Mouse (Mus musculus): ENCODE measurements at regions not wholly inside any gene's neighbourhood (a gene's known extent, or its start where the extent isn't known, plus 50 kb on each side); places are given as distances from the start of the nearest gene placed in this dataset.
"Not testable (repeated sequence)": the region's sequence is repeated elsewhere in the genome, so short reads cannot be mapped to it uniquely, and the experiment has no call there.

DNA sequence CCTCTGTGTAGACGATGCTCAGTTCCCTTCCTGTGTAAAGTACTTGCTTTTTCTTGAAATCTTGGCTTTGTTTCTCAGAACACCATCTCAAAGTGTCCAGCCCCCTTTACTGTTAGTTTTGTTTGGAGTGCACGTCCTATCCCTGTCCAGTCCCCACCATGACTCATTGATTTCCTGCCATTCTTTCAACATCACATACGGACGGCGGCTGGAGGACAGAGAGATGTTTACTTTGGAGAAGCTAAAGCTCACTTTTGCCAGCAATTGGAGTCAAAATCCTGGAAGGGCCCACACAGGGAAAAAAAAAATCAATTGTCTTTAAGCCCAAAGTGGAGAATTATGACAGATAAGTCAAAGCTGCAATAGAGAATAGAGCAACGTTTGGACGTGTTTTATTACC is 51.8 kb downstream of the Gm5426 start:
- no peak for DNase-seq (ENCODE audit: low spot score in 2 of 2)

DNA sequence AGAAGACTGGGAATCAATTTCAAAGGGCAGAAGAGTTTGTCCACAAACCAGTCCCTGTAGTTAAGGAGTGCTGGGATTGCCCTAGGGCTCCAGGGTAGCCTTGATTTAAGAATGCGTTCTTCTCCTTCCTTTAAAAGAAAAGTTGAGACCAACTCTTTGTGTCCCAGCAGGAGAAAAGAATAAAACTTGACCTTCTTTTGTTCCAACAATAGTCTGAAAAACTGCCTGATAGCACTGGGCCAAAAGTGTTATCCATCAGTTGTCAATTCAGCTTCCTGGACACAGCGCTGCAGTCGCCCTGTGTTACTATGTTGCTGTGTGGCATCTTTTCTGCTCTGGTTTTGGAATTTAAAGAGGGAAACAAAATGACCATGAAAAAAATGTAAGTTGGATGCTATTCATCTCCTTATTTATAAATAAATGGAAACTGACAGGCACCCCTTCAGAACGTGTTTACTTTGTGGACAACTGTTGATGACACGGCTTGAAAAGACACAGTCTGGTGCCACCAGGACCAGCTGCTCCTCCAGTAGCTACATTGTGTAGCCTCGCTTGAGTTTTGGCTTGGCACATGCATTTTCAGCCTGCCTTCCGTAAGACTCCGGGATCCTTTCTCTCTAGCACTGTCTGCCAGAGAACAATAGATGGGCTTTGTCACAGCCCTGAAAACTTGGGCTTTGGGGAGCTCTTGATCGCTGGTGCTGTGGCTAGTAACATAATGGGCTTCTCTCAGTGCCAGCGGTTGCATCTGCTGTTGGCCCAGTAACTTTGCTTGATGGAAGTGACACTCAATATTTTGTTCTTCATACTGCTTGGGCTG is 54.0 kb downstream of the Gm5426 start:
- no peak for DNase-seq (ENCODE audit: low spot score in 2 of 2)

DNA sequence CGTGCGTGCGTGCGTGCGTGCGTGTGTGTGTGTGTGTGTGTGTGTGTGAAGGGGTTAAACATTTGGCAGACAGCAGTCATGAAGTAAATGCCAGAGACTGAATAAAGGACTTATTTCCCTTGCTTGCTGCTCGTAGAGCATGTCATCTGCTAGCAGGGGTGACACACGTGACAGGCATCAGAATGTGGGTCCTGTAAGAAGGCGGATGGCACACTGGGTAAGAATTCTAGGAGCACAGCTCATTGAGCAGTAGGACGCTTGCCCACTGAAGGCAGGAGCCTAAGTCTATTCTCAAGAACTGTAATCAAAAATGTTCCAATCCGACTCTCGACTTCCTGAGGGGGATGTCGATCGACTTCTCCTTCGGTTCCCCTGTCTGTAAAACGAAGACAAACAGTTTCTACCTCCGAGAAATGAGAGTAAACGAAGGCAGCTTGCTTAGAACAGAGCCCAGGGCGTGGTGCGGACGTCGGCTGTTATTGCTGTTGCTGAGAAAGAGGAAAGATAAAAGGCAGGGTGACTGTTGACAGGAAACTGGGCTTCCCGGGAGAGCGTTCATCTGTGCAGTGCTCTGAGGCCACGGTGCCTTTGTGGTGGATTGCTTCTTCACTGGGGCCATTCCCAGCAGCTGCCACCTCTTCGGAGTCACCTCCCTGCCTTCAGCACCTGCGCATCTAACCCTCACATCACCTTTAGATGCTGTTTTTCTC is 64.7 kb downstream of the Gm5426 start:
- no peak for DNase-seq (ENCODE audit: low spot score in 2 of 2)

DNA sequence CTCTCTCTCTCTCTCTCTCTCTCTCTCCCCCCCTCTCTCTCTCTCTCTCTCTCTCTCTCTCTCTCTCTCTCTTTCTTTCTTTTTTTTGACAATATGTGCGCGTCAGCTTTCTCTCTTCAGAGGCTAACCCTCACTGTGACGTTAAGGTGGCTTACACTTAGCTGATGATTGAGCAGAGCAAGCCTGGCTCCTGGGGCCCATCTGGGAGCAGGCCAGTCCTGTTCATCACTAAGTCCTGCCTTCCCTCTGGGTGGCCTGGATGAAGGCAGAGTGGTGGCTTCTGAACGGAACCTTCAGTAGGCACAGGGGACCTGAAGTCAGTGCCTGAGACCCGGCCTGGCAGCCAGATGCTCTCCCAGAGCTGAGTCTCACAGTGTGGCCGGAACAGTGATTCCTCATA is 65.5 kb downstream of the Gm5426 start:
- no peak for DNase-seq (ENCODE audit: low spot score in 2 of 2)

DNA sequence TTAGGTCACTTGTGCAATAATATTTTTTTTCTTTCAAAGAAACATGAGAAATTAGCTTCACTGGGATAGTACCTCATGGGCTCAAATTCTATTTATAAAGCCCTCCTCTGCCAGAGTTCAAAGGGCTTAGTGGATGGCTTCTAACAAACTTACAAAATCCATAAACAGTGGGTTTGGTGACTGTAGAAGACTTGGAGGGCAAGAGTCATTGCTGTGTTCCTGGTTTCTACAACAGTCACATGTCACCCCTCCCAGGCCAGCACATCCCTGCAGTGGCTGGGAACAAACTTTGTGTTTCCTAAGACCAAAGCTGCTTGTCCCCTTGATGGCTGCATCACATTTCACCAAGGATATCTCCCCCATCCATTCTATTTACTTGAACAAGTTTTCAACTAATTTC is 66.5 kb downstream of the Gm5426 start:
- DNase-seq (ENCODE audit: low spot score in 2 of 2), result no peak

DNA sequence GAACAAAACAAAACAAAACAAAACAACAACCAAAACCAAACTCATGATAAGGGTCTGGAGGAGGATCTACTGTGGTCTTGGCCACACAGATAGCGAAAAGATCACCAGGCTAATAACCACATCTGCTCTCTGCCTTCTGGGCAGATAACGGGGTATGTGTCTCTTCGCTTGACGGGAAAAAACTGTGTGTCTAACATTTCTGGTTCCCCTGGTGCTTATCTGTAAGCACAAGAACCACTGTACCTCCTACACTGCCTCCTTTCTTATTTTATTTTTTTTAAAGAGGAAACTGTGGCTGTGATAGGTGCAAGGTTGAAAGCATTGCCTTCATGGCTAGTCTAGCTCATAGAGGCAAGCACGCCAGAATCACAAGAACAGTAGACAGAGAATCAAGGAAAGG is 67.8 kb downstream of the Gm5426 start:
- DNase-seq (ENCODE audit: low spot score in 2 of 2), result no peak

DNA sequence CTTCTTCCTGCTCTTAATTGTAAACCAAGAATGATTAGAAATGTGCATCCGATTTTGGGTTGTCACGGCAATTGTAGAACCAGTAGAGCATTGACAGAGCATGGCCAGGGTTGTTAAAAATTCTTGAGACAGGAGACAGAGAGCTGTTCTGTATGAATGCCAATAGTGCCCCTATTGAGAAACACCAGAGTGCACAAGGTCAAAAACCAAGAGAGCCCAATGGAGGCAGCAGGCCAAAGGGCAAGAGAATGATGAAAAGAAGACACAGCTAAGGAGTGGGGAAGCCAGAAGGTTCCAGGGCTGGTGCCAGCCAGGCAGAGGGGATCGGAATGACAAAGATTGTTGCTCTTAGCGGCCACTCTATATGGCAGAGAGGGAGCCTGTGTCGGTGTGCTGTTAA is 72.8 kb downstream of the Gm5426 start:
- DNase-seq (ENCODE audit: low spot score in 2 of 2), result no peak

DNA sequence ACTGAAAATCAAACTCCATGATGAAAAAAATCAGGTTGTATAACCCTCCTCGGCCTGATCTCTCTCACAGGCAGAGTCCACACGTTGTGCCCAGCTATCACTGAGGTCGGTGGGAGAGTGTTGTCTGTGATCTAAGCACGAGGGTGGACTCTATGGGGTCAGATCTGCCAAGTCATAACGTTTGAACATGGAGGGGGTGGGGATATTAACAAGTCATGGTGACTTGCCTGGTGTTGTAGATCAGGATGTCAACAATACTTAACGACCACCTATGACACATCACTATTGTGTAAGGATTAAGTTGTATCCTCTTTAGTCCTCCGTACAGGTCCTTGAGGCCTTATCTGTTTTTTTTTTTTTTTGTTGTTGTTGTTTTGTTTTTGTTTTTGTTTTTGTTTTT is 74.8 kb downstream of the Gm5426 start:
- DNase-seq (ENCODE audit: low spot score in 2 of 2), result no peak

DNA sequence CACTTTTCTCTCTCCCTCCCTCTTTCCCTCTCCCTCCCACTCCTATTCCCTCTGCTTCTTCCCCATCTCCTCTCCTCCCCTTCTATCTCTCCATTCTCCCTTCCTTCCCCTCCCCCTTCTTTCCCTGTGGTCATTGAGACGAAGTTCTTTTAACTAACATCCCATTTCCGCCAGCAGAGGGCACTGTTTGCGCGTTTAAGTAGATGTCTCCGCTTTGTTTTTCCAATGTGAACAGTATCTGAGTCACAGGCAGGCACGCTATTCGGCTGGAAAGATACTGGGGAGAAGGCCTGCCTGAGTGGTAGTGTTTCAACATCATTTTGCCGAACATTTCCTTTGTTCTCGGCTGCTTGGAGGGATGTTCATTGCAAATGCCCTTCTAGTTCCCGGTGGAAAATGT is 77.5 kb downstream of the Gm5426 start:
- peak; percentile 88 to 97 for DNase-seq (ENCODE audit: low spot score in 2 of 2)

DNA sequence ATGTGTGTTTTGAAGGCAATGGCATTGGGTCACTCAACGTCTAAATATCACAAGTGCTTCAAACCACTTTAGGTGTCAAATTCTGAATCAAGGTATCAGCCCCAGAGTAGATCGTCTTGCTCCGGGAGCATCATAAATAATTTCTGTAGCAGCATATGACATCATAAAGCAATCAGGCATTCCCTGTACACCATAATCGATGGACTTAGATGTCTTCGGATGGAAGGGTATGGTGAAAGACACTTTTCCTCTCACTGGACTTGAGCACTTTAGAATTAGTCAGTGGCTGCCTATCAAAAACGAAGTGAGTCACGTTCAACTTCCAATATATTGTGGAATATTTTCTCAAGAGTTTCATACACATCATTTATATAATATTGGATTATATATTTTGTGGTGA is 77.9 kb downstream of the Gm5426 start:
- DNase-seq (ENCODE audit: low spot score in 2 of 2), result no peak

DNA sequence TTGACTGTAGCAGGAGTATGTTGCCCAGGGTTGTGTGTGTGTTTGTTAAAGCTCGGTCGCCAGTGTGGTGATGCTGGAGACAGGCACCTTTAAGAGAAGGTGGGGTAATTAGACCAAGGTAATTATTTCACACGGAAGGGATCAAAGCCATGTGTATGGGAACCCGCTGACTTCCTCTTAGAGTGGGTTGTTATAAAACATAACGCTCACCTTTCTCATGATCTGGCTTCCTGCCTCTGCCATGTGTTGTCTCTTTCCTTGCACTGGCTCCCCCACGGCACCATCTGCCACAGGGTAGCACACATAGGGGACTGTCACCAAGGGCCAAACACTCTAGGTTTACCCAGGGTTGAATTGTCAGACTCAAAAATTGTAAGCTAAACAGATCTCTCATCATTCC is 78.5 kb downstream of the Gm5426 start:
- no peak for DNase-seq (ENCODE audit: low spot score in 2 of 2)

DNA sequence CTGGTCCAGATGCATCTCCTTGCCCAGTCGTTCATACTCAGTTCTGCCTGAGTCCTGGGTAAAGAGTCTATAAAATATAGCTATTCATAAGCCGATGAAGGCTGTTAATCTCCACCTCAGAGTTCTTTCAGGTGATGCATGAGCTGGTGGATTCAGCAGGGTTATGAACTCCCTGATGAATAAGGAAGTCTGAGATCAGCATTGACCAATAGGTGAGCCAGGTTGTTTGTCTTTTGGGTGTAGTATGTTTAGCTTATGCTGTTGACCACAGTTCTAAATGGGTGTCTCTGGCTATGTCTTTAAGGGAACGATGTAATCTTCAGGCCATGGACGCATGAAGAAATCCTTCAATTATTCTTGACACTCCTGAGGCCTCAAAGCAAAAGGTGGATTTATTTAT is 84.3 kb downstream of the Gm5426 start:
- no peak for DNase-seq (ENCODE audit: low spot score in 2 of 2)

DNA sequence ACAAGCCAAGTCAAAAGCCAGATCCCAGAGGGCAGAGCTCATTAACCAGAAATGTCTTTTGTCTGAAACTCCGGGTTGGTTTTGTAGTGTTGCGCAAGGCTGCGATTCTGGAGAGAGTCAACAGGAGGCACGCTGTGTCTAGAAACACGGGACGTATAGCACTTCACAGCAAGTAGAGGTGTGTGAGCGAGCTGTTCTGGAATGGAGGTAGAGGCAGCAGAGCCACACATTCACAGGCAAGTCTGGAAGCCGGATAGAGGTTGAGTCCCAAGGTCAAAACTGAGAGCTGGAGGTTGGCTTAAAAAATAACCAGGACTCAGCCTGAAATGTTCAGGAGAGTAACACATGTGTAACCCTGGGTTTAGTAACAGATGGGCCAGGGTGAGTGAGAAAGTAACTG is 94.0 kb downstream of the Gm5426 start:
- no peak for DNase-seq (ENCODE audit: low spot score in 2 of 2)

DNA sequence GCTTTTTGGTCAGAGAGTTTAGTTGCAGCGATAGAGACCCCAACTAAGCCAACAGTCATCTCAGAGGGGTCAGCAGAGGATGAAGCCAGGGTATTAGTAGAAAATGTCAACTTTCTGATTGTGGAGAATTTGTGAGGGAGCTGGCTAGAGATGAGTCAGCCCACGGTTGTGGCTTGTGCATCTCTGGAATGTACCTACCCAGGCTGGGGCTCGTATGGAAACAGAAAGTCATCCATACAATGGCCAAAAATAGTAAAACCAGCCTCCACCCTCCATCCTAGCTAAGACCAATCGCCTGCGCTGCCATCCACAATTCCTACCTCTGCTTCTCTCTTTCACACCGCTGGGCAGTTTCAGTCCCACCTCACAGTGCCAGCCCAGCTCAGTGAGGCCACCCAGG is 94.9 kb downstream of the Gm5426 start:
- DNase-seq (ENCODE audit: low spot score in 2 of 2), result no peak

DNA sequence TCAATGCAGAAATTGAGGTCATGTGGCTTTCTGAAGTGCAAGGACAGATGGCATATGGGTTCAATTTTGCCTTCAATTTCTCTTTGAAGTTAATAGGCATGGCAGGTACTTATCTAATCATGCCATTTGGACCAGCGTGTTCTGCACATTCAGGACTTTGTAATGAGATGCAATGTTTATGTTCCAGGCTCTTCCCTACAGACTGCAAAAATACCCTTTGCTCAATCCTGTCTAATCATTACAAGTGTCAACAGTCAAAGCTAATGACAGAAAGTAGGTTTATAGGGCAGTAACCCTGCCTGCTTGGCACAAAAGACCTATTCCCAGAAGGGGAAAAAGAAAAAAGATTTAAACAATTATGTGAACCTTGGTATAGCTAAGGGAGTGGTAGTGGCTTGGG is 96.5 kb downstream of the Gm5426 start:
- DNase-seq (ENCODE audit: low spot score in 2 of 2), result no peak

DNA sequence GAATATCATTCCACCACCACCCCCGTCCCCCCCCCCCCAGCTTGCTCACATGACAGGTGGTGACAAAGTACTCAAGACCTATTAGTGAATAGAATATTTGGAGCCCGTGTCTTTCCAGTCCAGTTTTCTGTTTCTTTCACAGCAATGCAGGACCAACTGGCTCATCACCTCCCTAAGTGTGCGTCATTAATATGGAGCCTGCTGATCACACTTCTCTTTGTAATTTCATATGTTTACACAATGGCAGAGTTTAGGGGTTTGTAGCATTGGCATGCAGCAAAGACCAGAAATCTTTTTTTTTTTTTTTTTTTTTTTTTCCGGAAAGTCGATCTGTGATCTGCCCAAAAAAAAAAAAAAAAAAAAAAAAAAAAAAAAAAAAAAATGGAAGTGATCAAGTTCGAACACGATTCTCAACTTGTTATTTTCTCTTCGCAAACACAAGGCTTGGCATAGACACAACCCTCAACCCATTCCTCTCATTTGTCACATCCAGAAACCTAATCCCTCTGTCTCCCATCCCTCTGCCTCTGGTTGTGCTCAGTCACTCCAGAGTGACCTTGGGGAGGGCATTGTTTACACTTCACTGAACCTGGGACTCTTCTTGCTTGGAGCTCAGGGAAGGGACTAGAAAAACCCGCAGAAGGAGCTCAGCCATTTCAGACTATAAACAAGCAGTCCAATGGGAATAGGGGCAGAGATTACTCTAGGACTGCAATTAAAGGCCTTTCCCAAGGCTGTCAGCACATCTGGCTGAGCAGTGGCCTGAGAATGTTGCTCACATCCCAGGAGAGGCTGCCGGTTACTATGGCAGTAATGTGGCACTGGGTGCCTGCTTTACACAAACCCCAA is 98.4 kb downstream of the Gm5426 start:
- no peak for DNase-seq (ENCODE audit: low spot score in 2 of 2)

DNA sequence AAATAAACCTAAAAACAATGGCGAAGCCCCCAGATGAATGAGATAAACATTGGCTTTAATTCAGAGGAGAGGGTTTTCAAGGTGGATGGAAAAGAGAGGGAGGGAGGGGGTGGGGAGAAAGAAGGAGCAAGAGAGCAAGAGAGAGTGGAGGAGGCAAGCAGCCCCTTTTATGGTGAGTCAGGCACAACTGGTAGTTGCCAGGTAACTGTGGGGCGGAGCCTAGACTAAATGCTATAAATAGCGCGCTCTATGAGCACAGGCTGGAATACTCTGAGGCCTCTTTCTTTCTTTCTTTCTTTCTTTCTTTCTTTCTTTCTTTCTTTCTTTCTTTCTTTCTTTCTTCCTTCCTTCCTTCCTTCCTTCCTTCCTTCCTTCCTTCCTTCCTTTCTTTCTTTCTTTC is 99.6 kb downstream of the Gm5426 start:
- not testable (repeated sequence) for DNase-seq (ENCODE audit: low spot score in 2 of 2)

DNA sequence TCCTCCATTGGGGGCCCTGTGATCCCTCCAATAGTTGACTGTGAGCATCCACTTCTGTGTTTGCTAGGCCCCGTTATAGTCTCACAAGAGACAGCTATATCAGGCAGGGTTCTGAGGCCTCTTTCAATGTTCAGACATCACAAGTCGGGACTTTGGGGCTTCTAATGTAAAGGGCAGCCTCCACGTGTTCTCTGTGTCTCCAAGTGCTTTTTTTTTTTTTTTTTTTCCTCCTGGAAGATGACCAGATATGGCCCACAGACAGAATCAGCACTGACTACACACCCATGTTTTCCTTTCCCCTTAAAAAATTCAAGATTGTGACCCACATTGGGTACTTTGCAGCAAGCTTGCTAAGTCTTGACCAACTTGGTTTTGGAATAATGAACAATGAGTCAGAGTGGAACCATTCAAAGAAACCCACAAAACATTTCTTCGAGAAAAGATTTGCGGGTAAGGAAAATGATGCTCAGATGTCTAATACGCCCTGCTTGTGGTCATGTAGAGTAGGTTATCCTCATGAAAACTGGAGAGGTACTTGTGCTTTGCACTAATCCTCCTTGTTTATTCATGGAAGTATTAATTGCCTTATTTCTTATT is 100.5 kb downstream of the Gm5426 start:
- DNase-seq (ENCODE audit: low spot score in 2 of 2), result no peak

DNA sequence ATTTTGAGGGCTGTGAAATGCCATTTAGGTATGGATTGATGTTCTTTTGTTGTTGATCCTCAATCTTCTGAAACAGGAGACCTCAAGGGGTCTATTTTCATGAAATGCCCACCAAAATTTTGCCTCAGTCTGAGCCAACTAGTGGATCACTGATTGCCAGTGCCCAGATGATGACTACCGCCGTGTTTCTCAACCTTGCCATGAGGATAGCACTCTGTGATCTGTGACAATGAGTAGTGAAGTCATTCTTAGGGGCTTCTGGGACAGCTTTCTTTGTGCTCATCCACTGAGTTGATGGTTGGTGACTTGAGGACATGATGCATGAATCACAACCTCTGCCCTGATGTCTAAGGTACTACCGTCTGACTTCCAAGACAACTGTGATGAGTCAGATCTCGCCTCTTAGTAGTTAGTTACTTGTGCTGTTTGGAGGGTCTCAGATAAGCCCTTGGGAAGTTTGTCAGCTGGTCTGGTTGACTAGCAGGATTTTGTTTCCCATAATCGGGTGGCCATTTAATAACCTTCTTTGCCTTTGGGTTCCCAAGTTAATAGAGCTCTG is 101.2 kb downstream of the Gm5426 start:
- DNase-seq (ENCODE audit: low spot score in 2 of 2), result no peak

DNA sequence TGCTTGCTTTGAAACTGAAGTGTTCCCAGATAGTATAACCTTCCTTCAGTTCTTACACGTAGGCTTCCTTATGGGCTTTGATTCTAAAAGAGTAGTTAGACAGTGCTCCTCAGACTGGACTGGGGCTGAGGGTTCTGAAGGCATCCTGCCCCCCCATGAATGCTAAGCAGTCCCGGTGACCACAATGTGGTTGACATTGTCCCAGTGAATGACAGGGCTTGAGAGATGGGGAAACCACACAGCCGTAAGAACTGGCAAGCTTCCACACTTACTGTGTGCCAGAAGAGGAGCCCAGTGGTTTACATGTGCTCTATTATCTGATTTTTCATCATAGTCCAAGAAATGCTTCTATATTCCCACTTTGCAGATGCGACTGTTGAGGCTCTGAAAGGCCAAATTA is 101.8 kb downstream of the Gm5426 start:
- no peak for DNase-seq (ENCODE audit: low spot score in 2 of 2)

DNA sequence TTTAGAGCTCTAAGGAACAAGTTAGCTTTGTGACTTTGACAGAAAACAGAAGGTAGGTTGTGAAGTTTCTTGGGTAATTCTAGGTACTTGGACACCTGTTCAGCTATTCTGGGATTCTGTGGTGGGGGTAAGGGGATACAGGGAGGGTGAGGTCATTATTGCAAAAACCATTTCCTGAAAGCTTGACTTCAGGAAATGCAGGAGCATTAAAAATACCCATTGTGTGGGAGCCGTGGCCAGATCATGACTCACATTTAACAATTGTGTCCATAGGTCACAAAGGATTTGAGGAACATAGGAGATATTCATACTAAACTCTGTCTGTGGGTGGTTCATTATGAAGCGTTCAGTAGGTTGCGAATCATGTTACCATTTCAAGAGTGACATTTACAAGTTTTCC is 102.4 kb downstream of the Gm5426 start:
- no peak for DNase-seq (ENCODE audit: low spot score in 2 of 2)

DNA sequence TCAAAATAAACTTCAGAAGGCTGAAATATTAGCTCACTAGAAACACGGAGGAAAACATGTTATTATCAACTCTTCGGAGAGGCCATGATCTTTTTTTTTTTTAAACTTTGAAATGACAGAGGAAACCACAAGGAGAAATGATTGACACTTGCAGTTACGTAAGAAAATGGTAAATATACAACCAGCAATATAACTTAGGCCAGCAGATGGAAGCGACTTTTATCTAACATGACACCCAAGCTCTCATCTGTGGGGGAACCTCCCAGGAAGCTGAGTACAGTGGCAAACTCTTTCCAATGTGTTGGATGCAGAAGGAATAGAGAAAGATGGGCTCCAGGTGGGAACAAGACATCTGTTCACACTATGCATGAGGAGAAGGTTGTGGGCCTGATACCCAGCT is 104.2 kb downstream of the Gm5426 start:
- DNase-seq (ENCODE audit: low spot score in 2 of 2), result no peak

All from frontal cortex, postnatal 36 days (tissue).